Mouse (Mus musculus): ENCODE measurements around the gene Atp2a3. TPM values are rescaled to one million over a fixed set of nuclear protein-coding genes. Genes with fewer than 3 reads are reported as not detected.

Atp2a3 gene
- polyA plus RNA-seq, 1 experiment from 2014 or later = 4.0 TPM

DNA sequence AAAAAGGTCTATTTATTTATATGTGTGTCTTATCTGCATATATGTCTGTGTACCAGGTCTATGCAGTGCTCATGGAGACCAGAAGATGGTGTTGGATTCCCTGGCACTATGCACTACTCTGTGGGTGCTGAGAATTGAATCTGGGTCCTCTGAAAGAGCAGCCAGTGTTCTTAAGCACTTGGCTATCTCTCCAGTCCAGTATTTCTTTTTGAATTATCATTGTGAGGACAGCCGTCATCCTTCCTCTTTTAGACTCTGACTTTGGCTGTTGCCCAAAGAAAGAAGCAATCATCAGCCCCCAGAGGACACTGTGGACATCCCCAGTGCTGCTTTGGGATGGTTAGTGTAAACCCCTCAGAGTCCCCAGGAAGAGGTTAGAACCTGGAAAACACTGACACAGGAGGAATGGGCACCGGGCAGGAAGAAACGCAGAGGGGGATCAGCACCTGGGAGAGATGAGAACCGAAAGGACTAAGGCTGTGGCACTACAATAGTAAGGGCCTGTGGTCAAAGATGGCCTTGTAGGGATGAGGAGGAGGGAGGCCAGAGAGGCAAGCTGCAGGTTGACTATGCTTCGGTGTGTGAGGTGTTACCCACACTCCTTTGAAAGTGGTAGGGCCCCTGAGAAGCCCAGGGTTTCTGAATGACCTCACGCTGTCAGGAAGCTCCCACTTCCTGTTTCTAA is 15.0 kb upstream of the Atp2a3 start:
- H3K4me3 ChIP-seq (replicated peaks) = no peak overlapping the region
- ATAC-seq (ENCODE audit: insufficient number of reproducible peaks, low FRiP score, low TSS enrichment, low read depth) = no peak

GRCm38 (mm10) chr11:72946560-72947119 is 14.3 kb upstream of the Atp2a3 start:
- Histone ChIP-seq H3K9ac (no peak overlapping the region), H3K27me3 (no peaks in the 10 kb centered on the region), H3K9me3 (replicated peaks) (no peaks in the 10 kb centered on the region; the same call in 1 of the 2 replicates), H3K4me3 (replicated peaks) (no peak overlapping the region), H3K36me3 (no peaks in the 10 kb centered on the region), H3K4me1 (peaks cover 14% of the 10 kb centered on the region; the same call in 1 of the 2 replicates), H3K27ac (replicated peaks) (no peak overlapping the region), H3K4me2 (replicated peaks) (no peak overlapping the region)
- WGBS = 51% methylated on average over 6 of the region's 6 CpGs
- ATAC-seq (ENCODE audit: insufficient number of reproducible peaks, low FRiP score, low TSS enrichment, low read depth) = no peak

More for the DNA sequence above, 15.0 kb upstream of the Atp2a3 start:
- Histone ChIP-seq H3K9ac (no peak overlapping the region), H3K27ac (replicated peaks) (no peak overlapping the region), H3K4me2 (replicated peaks) (no peak overlapping the region), H3K9me3 (replicated peaks) (no peaks in the 10 kb centered on the region; the same call in 1 of the 2 replicates), H3K4me1 (peaks cover 21% of the 10 kb centered on the region; the same call in 1 of the 2 replicates), H3K36me3 (no peaks in the 10 kb centered on the region), H3K27me3 (no peaks in the 10 kb centered on the region)
- 52% methylated on average over 6 of the region's 6 CpGs for WGBS

- 70% methylated on average over 11 of the region's 11 CpGs for WGBS
- no peak for ATAC-seq (ENCODE audit: insufficient number of reproducible peaks, low FRiP score, low TSS enrichment, low read depth)
- H3K4me3 ChIP-seq (replicated peaks) = no peak overlapping the region
Observed at GRCm38 (mm10) chr11:72947840-72948239, 13.1 kb upstream of the Atp2a3 start.

GRCm38 (mm10) chr11:72948254-72948653 is 12.7 kb upstream of the Atp2a3 start:
- Histone ChIP-seq H3K27ac (replicated peaks) (no peak overlapping the region), H3K4me3 (replicated peaks) (no peak overlapping the region), H3K4me1 (peaks cover 26% of the 10 kb centered on the region; the same call in 1 of the 2 replicates), H3K9me3 (replicated peaks) (no peaks in the 10 kb centered on the region; the same call in 1 of the 2 replicates), H3K4me2 (replicated peaks) (no peak overlapping the region), H3K9ac (no peak overlapping the region), H3K27me3 (no peaks in the 10 kb centered on the region), H3K36me3 (no peaks in the 10 kb centered on the region)
- ATAC-seq (ENCODE audit: insufficient number of reproducible peaks, low FRiP score, low TSS enrichment, low read depth) = no peak
- WGBS = 63% methylated on average over 7 of the region's 7 CpGs

More at GRCm38 (mm10) chr11:72947840-72948239, 13.1 kb upstream of the Atp2a3 start:
- Histone ChIP-seq H3K9ac (no peak overlapping the region), H3K9me3 (replicated peaks) (no peaks in the 10 kb centered on the region; the same call in 1 of the 2 replicates), H3K27ac (replicated peaks) (no peak overlapping the region), H3K4me2 (replicated peaks) (no peak overlapping the region), H3K4me1 (peaks cover 22% of the 10 kb centered on the region; the same call in 1 of the 2 replicates), H3K27me3 (no peaks in the 10 kb centered on the region), H3K36me3 (no peaks in the 10 kb centered on the region)

DNA sequence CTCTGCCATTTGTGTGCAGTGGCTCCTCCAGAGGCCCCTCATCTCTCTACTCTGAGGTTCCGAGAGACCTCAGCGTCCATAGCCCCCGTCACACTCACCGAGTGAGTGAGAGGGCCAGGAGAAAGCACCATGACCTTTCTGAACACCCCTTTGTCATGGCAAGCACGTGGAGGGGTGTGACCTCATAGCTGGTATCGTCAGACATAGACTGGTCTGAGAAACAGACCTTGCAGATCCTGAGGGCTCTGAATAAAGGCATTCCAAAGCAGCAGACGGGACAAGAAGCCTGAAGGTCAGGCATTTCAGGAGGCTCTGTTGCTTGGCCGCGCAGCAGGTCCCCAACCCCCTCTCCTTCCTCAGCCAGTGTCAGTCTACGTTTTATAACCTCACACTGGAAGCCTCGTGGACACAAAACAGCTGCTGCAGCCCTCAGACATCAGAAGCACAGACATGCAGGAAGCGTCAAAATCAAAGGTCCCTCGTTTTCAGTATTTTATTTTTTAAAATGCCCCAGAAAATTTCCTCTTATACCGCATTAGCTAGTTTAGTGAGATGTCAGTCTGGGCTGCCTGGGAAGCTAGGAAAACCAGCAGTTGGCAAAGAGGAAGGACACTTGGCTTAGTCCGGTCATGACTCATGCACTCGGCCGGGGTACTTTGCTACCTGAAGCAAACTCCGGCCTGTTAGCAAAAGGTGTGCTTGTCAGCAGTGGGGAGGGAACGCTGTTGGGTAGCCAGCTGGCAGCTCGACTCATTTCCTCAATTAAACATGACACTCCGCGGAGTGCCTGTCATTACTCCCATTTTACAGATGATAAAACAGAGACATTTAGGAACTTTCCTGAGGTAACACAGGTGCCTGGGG is 9.6 kb upstream of the Atp2a3 start:
- H3K9me3 ChIP-seq (replicated peaks) = no peaks in the 10 kb centered on the region; the same call in 1 of the 2 replicates
- H3K9ac ChIP-seq = no peak overlapping the region
- H3K4me3 ChIP-seq (replicated peaks) = no peak overlapping the region
- no peak for ATAC-seq (ENCODE audit: insufficient number of reproducible peaks, low FRiP score, low TSS enrichment, low read depth)
- H3K4me2 ChIP-seq (replicated peaks) = no peak overlapping the region
- no peaks in the 10 kb centered on the region for H3K36me3 ChIP-seq
- no peaks in the 10 kb centered on the region for H3K27me3 ChIP-seq
- H3K4me1 ChIP-seq = peaks cover 27% of the 10 kb centered on the region; the same call in 1 of the 2 replicates
- no peak overlapping the region for H3K27ac ChIP-seq (replicated peaks)
- WGBS = 64% methylated on average over 22 of the region's 22 CpGs

- H3K9me3 ChIP-seq (replicated peaks) = no peaks in the 10 kb centered on the region; the same call in 1 of the 2 replicates
- ATAC-seq (ENCODE audit: insufficient number of reproducible peaks, low FRiP score, low TSS enrichment, low read depth) = peak; percentile 26; the same call in 1 of the 2 replicates
- peaks cover 23% of the 10 kb centered on the region; the same call in 1 of the 2 replicates for H3K4me1 ChIP-seq
- no peak overlapping the region for H3K4me2 ChIP-seq (replicated peaks)
- H3K27me3 ChIP-seq = no peaks in the 10 kb centered on the region
- no peak overlapping the region for H3K9ac ChIP-seq
- no peaks in the 10 kb centered on the region for H3K36me3 ChIP-seq
- no peak overlapping the region for H3K4me3 ChIP-seq (replicated peaks)
- H3K27ac ChIP-seq (replicated peaks) = no peak overlapping the region; the same call in 1 of the 2 replicates
- 52% methylated on average over 3 of the region's 3 CpGs for WGBS
Observed at GRCm38 (mm10) chr11:72952226-72952625, 8.7 kb upstream of the Atp2a3 start.

DNA sequence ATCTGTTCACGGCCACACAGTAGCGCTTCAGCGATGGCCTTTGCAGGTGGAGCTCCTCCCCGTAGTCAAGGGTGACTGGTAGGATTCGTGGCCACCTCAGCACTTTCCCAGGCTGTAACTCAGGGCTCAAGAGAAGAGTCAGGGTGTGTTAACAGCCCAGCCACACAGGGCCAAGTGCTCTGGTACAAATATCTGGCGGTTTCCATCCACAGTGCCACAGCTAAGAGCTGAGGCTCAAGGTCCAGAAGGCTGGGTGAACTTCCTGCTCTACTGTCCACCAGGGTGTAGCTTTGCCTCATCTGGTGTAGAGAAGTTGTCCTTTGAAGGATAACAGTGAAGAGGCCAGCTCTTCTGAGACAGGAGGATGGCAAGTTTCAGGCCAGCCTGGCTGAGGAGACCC is 8.3 kb upstream of the Atp2a3 start:
- no peak overlapping the region; the same call in 1 of the 2 replicates for H3K27ac ChIP-seq (replicated peaks)
- no peak for ATAC-seq (ENCODE audit: insufficient number of reproducible peaks, low FRiP score, low TSS enrichment, low read depth)
- H3K4me2 ChIP-seq (replicated peaks) = no peak overlapping the region

DNA sequence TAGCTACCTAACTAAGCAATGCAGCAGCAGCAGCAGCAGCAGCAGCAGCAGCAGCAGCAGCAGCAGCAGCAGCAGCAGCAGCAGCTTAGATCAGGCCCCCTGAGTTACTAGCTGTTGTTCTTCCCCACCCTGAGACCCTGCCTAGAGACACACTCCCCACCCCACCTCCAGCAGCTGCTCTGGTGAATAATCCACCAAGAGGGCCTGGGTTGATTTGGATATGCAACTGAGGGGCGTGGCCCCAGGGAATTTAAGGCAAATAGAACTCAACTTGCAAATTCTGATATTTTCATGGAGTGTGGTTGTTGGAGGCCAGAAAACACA is 7.9 kb upstream of the Atp2a3 start:
- 50% methylated on average over 1 of the region's 1 CpGs for WGBS
- Histone ChIP-seq H3K4me2 (replicated peaks) (no peak overlapping the region), H3K9me3 (replicated peaks) (no peaks in the 10 kb centered on the region; the same call in 1 of the 2 replicates), H3K4me1 (peaks cover 23% of the 10 kb centered on the region; the same call in 1 of the 2 replicates), H3K36me3 (no peaks in the 10 kb centered on the region), H3K27me3 (no peaks in the 10 kb centered on the region), H3K4me3 (replicated peaks) (no peak overlapping the region), H3K27ac (replicated peaks) (no peak overlapping the region; the same call in 1 of the 2 replicates), H3K9ac (no peak overlapping the region)
- no peak for ATAC-seq (ENCODE audit: insufficient number of reproducible peaks, low FRiP score, low TSS enrichment, low read depth)

More for the DNA sequence above, 8.3 kb upstream of the Atp2a3 start:
- Histone ChIP-seq H3K9me3 (replicated peaks) (no peaks in the 10 kb centered on the region; the same call in 1 of the 2 replicates), H3K36me3 (no peaks in the 10 kb centered on the region), H3K9ac (no peak overlapping the region), H3K27me3 (no peaks in the 10 kb centered on the region), H3K4me1 (peaks cover 23% of the 10 kb centered on the region; the same call in 1 of the 2 replicates), H3K4me3 (replicated peaks) (no peak overlapping the region)
- 90% methylated on average over 6 of the region's 6 CpGs for WGBS

- 74% methylated on average over 4 of the region's 4 CpGs for WGBS
- Histone ChIP-seq H3K4me1 (peaks cover 23% of the 10 kb centered on the region; the same call in 1 of the 2 replicates), H3K27me3 (no peaks in the 10 kb centered on the region), H3K9me3 (replicated peaks) (no peaks in the 10 kb centered on the region; the same call in 1 of the 2 replicates), H3K9ac (no peak overlapping the region), H3K4me2 (replicated peaks) (no peak overlapping the region), H3K27ac (replicated peaks) (no peak overlapping the region), H3K36me3 (no peaks in the 10 kb centered on the region), H3K4me3 (replicated peaks) (no peak overlapping the region)
- no peak for ATAC-seq (ENCODE audit: insufficient number of reproducible peaks, low FRiP score, low TSS enrichment, low read depth)
Observed at GRCm38 (mm10) chr11:72953440-72954151, 7.4 kb upstream of the Atp2a3 start.

DNA sequence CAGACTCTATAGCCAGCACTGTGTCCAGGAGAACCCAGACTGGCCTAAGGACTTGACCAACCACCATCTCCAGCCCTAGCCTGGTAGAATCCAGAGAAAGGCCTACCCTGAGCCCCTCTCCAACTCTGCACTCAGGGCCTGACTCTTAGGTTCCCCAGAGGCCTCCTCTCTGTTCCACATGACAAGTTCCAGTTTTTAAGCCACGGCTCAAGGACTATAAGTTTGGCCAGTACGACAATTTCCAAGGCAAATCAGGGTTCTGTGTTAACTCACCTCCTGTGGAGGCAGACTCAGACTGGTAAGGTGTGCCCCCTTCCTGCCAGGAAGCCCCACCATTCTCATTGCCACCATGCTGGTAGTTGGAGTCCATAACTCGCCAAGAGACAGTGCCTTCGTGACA is 6.8 kb upstream of the Atp2a3 start:
- Histone ChIP-seq H3K27ac (replicated peaks) (no peak overlapping the region), H3K9me3 (replicated peaks) (no peaks in the 10 kb centered on the region; the same call in 1 of the 2 replicates), H3K36me3 (no peaks in the 10 kb centered on the region), H3K9ac (no peak overlapping the region), H3K4me3 (replicated peaks) (no peak overlapping the region), H3K4me2 (replicated peaks) (no peak overlapping the region), H3K4me1 (peaks cover 23% of the 10 kb centered on the region; the same call in 1 of the 2 replicates), H3K27me3 (peaks cover 5% of the 10 kb centered on the region)
- ATAC-seq (ENCODE audit: insufficient number of reproducible peaks, low FRiP score, low TSS enrichment, low read depth) = no peak
- WGBS = 79% methylated on average over 4 of the region's 4 CpGs

All from embryonic facial prominence, embryonic 15.5 days (tissue).